Mouse (Mus musculus) lung, embryonic 14.5 days (tissue): ENCODE measurements at regions not wholly inside any gene's neighbourhood (a gene's known extent, or its start where the extent isn't known, plus 50 kb on each side); places are given as distances from the start of the nearest gene placed in this dataset. TPM values are rescaled to one million over a fixed set of nuclear protein-coding genes. Genes with fewer than 3 reads are reported as not detected.

Source experiments
- ATAC-seq: fragments of 200-750 bp; cut with Nextera tagmentation; 2 replicates; pipeline ENCODE4 v1.8.0; 2017; ENCODE audit warnings: mild to moderate bottlenecking, moderate TSS enrichment, moderate library complexity; ENCODE audit not compliant: insufficient read depth
- DNase-seq: peaks from one replicate; pipeline ENCODE4 v3.0.0-alpha.2; 2015
- H3K27ac ChIP-seq: fragments of 300-500 bp; sonication (generic); 2 replicates; pipeline ENCODE4 v1.5.1; 2014; ENCODE audit warnings: low read depth, mild to moderate bottlenecking, moderate library complexity
- H3K27me3 ChIP-seq: fragments of 300-500 bp; sonication (generic); 2 replicates; pipeline ENCODE4 v1.6.1; 2014; ENCODE audit warnings: low read length, control low read depth; ENCODE audit not compliant: insufficient read depth
- H3K36me3 ChIP-seq: fragments of 300-500 bp; sonication (generic); 2 replicates; pipeline ENCODE4 v1.6.1; 2014; ENCODE audit warnings: control low read depth; ENCODE audit not compliant: insufficient read depth
- H3K4me1 ChIP-seq: fragments of 300-500 bp; sonication (generic); 2 replicates; pipeline ENCODE4 v1.6.1; 2014; ENCODE audit warnings: antibody characterized with exemption, control low read depth; ENCODE audit not compliant: insufficient read depth
- H3K4me2 ChIP-seq: fragments of 300-500 bp; sonication (generic); 2 replicates; pipeline ENCODE4 v1.6.1; 2014; ENCODE audit warnings: mild to moderate bottlenecking
- H3K4me3 ChIP-seq: fragments of 300-500 bp; sonication (generic); 2 replicates; pipeline ENCODE4 v1.5.1; 2014; ENCODE audit warnings: low read depth, low read length
- H3K9ac ChIP-seq: fragments of 300-500 bp; sonication (generic); 2 replicates; pipeline ENCODE4 v1.6.1; 2014
- H3K9me3 ChIP-seq: fragments of 300-500 bp; sonication (generic); 2 replicates; pipeline ENCODE4 v1.6.1; 2016; ENCODE audit warnings: low read depth, low read length, control low read depth
- CTCF ChIP-seq: IDR thresholded peaks from 2 replicates; pipeline ENCODE4 v1.5.1; 2016; ENCODE audit warnings: antibody characterized with exemption, low read depth
- WGBS: fragments of 180-500 bp; shearing (Covaris S2); extraction: QIAGEN DNeasy Blood & Tissue Kit; methylation state at CpG from one replicate; pipeline ENCODE4 v1.1.7; 2014; 5-methylcytosine and 5-hydroxymethylcytosine counted together
- microRNA-seq: library from miRNA; unstranded; fragments of <30 nt; microRNA quantifications from one replicate; pipeline ENCODE4, GENCODE M21; 2016; ENCODE audit warnings: borderline number of aligned reads

DNA sequence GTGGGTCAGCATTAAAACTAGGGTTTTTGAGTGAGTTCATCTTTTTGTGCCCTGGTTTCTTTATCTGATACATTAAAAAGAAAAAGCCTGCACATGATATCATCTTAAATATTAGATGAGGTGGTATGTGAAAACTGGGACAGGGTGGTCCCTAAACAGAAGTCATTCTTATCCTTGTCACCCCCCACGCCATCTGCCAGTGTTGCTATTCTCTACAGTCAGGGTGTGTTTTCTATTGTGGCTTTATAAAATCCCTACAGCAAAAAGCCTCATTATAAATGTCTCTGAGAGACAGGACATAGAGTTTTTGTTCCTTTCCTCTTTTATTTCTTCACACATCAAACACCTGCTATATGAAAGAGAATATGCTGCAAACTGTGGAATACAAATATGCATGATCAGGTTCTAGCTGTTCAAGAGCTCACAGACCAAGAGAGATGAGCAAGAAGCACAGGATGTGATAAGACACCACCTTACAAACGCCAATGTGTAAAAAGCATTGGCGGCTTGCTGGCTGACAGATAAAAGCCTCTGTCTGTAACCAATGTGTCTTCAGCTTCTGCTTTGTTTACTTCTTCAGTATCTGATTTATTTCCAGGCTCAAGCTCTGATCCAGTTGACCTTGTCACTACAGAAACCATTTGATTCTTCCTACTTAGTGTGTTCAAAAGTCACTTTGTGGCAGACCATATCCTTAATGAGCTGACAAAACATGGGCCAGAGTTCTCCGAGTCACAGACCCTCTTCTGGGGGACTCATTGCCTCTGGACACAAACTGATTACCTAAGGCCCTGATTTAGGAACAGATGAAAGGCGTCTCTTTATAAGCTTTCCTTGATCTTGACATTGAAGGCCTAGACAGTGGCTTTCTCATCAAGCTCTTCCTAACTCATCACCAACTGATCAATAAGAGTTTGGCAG lies 73.6 kb upstream of the Slc39a10 start:
- TF ChIP-seq CTCF = no peak
- H3K36me3 ChIP-seq = no peaks in the 10 kb centered on the region
- no peak overlapping the region for H3K27ac ChIP-seq
- no peak for ATAC-seq
- no peak overlapping the region for H3K9ac ChIP-seq
- 29% methylated on average over 5 of the region's 5 CpGs for WGBS
- no peak overlapping the region for H3K4me2 ChIP-seq
- peak; percentile 11 for DNase-seq
- no peaks in the 10 kb centered on the region for H3K9me3 ChIP-seq
- no peaks in the 10 kb centered on the region for H3K4me1 ChIP-seq
- H3K4me3 ChIP-seq = no peak overlapping the region
- no peaks in the 10 kb centered on the region for H3K27me3 ChIP-seq

DNA sequence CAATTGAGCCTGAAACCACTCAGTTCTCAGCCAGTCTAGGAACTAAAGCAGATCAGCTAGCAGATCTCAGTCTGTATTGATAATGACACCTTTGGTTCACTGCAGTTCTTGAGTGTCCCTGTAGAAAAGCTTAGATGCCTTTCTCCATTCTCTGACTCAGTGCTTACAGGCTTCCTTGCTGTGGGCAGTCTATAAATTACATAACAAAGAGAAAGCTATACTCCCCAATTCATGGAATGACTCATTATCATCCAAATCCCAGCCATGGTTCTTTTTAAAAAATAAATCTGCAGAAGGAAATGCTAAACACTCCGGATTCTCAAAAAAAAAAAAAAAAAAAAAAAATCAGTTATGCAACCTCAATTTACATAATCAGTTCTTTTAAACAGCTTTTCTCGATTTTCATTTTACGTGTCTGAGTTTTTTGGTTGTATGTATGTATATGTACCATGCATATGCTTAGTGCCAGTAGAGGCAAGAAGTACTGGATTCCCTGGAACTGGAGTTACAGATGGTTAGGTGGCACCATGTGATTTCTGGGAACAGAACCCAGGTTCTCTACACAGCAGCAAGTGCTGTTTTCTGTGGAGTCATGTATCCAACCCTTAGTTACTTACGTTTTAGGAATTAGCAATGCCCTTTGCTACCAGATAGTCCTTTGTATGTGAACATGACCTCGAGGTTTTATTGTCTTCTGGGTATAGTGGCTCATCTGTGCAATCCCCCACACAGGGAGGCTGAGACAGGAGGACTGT lies 71.5 kb upstream of the Slc39a10 start:
- no peak for ATAC-seq
- H3K9me3 ChIP-seq = no peaks in the 10 kb centered on the region
- TF ChIP-seq CTCF = no peak
- no peaks in the 10 kb centered on the region for H3K4me1 ChIP-seq
- WGBS = 82% methylated on average over 5 of the region's 5 CpGs
- no peak overlapping the region for H3K27ac ChIP-seq
- H3K9ac ChIP-seq = no peak overlapping the region
- no peaks in the 10 kb centered on the region for H3K36me3 ChIP-seq
- no peak overlapping the region for H3K4me2 ChIP-seq
- H3K27me3 ChIP-seq = no peaks in the 10 kb centered on the region
- H3K4me3 ChIP-seq = no peak overlapping the region
- DNase-seq = no peak

Small RNA genes lying in the stretch of these regions (microRNA-seq; reads per million reads assigned to microRNA genes)
- gene Mir6350 = not detected
